Mouse (Mus musculus): ENCODE measurements around the gene Krt33b. TPM values are rescaled to one million over a fixed set of nuclear protein-coding genes. Genes with fewer than 3 reads are reported as not detected.

The Krt33b gene
- polyA plus RNA-seq, 1 experiment = not detected

DNA sequence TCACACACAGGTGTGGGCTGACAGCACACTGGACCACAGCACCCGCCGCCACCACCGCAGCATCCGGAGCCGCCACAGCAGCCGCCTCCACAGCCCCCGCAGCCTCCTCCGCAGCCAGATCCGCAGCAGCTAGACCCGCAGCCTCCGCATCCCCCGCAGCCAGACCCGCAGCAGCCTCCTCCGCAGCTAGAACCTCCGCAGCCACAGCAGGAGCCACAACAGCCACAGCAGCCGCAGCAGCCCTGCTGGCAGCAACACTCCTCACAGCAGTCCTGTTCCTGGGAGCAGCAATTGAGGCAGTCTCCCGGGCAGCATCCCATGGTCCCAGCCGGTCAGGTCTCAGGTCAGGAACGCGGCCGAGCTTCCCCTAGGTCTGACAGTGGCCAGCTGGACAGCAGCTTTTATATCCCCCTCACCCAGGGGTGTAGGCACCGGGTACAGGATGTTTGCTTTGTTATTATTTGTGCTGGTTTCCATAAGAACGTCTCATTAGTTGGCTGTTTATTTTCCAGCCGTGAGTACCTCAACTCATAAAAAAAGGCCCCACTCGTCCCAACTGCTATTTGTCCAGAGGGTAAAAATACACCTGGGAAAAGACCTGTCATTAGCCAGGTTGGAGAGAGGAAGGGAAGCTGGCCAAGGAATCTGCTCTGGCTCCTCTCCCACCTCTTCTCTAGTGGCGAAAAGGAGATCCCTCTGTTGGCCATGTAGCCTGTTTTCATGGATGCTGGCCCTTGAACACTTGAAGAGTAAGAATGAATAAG, 35.9 kb downstream of the Krt33b start, which contains the start of gene Krtap17-1:
Gene Krtap17-1, minus strand, starts transcription at position 375 of the 764 bp plus-strand sequence.
- Histone ChIP-seq H3K36me3 (ENCODE audit: control insufficient read depth, insufficient read depth, low read length) (no peaks in the 10 kb centered on the region), H3K27me3 (replicated peaks; ENCODE audit: control insufficient read depth, insufficient read depth, low read length) (no peaks in the 10 kb centered on the region), H3K27ac (ENCODE audit: insufficient read depth, low read depth, low read length) (no peak within 1 kb of the TSS), H3K4me3 (ENCODE audit: insufficient read depth, low read depth, low read length) (no peak within 1 kb of the TSS), H3K4me1 (ENCODE audit: control insufficient read depth, insufficient read depth, low read length) (no peaks in the 10 kb centered on the region)
- no peak for TF ChIP-seq CTCF (conservative IDR thresholded peaks at IDR 0.05; ENCODE audit: insufficient read depth, insufficient read length, low read depth, low read length)
- TF ChIP-seq POLR2A (IDR thresholded peaks at IDR 0.05; ENCODE audit: low read depth, low read length) = no peak
- no peak for DNase-seq
- 12% methylated on average over 26 of the region's 26 CpGs for WGBS

DNA sequence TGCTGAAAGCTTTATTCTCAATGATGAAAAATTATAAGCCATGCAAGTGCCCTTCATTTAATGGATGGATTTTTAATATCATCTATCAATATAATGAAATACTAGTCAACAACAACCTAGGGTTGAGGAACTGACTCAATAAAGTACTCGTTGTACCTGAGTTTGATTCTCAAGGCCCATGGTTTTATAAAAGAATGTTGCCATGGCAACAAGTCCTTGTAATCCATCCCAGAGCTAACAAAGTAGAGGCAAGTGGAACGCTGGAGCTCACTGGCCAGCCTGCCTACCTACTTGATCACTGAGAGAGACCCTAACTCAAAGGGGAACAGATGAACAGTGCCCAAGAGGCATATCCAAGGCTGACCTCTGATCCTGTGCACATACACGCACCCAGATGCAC, 39.1 kb downstream of the Krt33b start:
- no peak overlapping the region for H3K4me3 ChIP-seq (ENCODE audit: insufficient read depth, low read depth, low read length)
- H3K27me3 ChIP-seq (replicated peaks; ENCODE audit: control insufficient read depth, insufficient read depth, low read length) = no peaks in the 10 kb centered on the region
- TF ChIP-seq POLR2A (IDR thresholded peaks at IDR 0.05; ENCODE audit: low read depth, low read length) = no peak
- H3K4me1 ChIP-seq (ENCODE audit: control insufficient read depth, insufficient read depth, low read length) = no peaks in the 10 kb centered on the region
- WGBS = 83% methylated on average over 3 of the region's 3 CpGs
- no peak for DNase-seq
- H3K27ac ChIP-seq (ENCODE audit: insufficient read depth, low read depth, low read length) = no peak overlapping the region
- no peaks in the 10 kb centered on the region for H3K36me3 ChIP-seq (ENCODE audit: control insufficient read depth, insufficient read depth, low read length)

DNA sequence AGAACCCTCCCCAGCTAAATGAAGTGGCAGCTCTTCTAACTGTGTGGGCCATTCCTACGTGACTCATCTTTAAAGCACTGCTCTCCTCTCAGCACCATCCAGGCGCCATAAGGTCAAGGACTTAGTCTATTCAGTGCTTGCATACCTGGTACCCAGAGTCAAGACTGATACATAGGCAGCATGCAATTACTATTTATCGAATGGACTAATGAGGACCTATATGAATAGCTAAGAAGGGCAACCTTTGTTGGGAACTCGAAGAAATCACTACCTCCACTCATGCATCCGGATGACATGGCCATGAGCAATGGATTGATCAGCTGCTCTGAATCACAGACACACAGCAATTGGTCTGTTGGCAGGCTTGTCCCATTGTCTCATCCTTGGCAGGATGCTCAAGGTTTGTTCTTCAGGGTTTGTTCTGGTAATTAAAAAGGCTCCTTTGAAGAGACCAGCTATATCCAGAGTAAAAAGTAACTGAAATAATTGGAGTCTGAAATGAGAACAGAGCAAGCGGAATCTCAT, 39.7 kb downstream of the Krt33b start:
- H3K4me3 ChIP-seq (ENCODE audit: insufficient read depth, low read depth, low read length) = no peak overlapping the region
- H3K4me1 ChIP-seq (ENCODE audit: control insufficient read depth, insufficient read depth, low read length) = no peaks in the 10 kb centered on the region
- DNase-seq = no peak
- no peak for TF ChIP-seq CTCF (conservative IDR thresholded peaks at IDR 0.05; ENCODE audit: insufficient read depth, insufficient read length, low read depth, low read length)
- no peak for TF ChIP-seq POLR2A (IDR thresholded peaks at IDR 0.05; ENCODE audit: low read depth, low read length)
- no peak overlapping the region for H3K27ac ChIP-seq (ENCODE audit: insufficient read depth, low read depth, low read length)
- H3K36me3 ChIP-seq (ENCODE audit: control insufficient read depth, insufficient read depth, low read length) = no peaks in the 10 kb centered on the region
- 86% methylated on average over 6 of the region's 6 CpGs for WGBS
- H3K27me3 ChIP-seq (replicated peaks; ENCODE audit: control insufficient read depth, insufficient read depth, low read length) = no peaks in the 10 kb centered on the region

DNA sequence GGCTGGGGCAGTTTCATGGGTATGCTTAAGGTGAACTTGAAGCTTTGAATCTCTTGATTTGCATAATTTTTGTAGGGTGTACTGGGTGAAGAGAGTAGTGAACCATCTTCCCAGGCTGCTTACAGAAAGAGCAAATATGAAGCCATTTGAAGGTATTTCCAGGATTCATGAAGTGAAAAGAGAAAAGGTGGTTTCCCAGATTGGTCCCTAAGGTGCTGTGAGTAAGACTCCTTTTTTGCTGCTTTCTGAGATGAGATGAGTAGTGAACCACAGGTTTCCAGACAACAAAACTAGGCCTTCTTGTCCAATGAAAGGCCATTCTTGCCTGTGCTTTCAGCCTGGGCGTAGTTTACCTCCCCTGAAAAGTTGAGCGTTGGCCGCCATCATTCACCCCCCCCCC, 41.1 kb downstream of the Krt33b start:
- no peak for DNase-seq
- no peaks in the 10 kb centered on the region for H3K4me1 ChIP-seq (ENCODE audit: control insufficient read depth, insufficient read depth, low read length)
- H3K27me3 ChIP-seq (replicated peaks; ENCODE audit: control insufficient read depth, insufficient read depth, low read length) = no peaks in the 10 kb centered on the region
- TF ChIP-seq POLR2A (IDR thresholded peaks at IDR 0.05; ENCODE audit: low read depth, low read length) (no peak), CTCF (conservative IDR thresholded peaks at IDR 0.05; ENCODE audit: insufficient read depth, insufficient read length, low read depth, low read length) (no peak)
- H3K27ac ChIP-seq (ENCODE audit: insufficient read depth, low read depth, low read length) = no peak overlapping the region
- no peak overlapping the region for H3K4me3 ChIP-seq (ENCODE audit: insufficient read depth, low read depth, low read length)
- H3K36me3 ChIP-seq (ENCODE audit: control insufficient read depth, insufficient read depth, low read length) = no peaks in the 10 kb centered on the region
- 92% methylated on average over 3 of the region's 3 CpGs for WGBS

DNA sequence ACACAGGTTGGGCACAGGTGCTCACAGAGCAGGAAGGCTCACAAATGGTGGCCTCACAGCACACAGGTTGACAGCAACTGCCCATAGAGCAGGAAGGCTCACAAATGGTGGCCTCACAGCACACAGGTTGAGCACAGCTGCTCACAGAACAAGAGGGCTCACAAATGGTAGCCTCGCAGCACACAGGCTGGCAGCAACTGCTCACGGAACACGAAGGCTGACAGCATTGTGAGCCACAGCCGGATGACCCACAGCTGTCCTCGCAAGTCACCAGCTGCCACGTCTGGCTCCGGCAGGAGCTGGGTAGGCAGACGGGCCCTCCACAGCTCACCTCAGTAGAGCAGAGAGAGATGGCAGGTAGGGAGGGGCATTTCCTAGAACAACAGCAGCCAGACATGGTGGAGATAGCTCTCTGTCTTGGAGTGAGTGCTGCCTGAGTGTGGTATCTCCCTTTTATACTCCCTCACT, 43.5 kb downstream of the Krt33b start, which contains the start of gene Krtap16-1:
Gene Krtap16-1, minus strand, starts transcription at position 418 of the 468 bp plus-strand sequence.
- WGBS = 60% methylated on average over 8 of the region's 8 CpGs
- TF ChIP-seq POLR2A (IDR thresholded peaks at IDR 0.05; ENCODE audit: low read depth, low read length) (no peak), CTCF (conservative IDR thresholded peaks at IDR 0.05; ENCODE audit: insufficient read depth, insufficient read length, low read depth, low read length) (no peak)
- DNase-seq = no peak
- no peaks in the 10 kb centered on the region for H3K4me1 ChIP-seq (ENCODE audit: control insufficient read depth, insufficient read depth, low read length)
- H3K27me3 ChIP-seq (replicated peaks; ENCODE audit: control insufficient read depth, insufficient read depth, low read length) = no peaks in the 10 kb centered on the region
- no peak within 1 kb of the TSS for H3K4me3 ChIP-seq (ENCODE audit: insufficient read depth, low read depth, low read length)
- no peaks in the 10 kb centered on the region for H3K36me3 ChIP-seq (ENCODE audit: control insufficient read depth, insufficient read depth, low read length)
- no peak within 1 kb of the TSS for H3K27ac ChIP-seq (ENCODE audit: insufficient read depth, low read depth, low read length)

DNA sequence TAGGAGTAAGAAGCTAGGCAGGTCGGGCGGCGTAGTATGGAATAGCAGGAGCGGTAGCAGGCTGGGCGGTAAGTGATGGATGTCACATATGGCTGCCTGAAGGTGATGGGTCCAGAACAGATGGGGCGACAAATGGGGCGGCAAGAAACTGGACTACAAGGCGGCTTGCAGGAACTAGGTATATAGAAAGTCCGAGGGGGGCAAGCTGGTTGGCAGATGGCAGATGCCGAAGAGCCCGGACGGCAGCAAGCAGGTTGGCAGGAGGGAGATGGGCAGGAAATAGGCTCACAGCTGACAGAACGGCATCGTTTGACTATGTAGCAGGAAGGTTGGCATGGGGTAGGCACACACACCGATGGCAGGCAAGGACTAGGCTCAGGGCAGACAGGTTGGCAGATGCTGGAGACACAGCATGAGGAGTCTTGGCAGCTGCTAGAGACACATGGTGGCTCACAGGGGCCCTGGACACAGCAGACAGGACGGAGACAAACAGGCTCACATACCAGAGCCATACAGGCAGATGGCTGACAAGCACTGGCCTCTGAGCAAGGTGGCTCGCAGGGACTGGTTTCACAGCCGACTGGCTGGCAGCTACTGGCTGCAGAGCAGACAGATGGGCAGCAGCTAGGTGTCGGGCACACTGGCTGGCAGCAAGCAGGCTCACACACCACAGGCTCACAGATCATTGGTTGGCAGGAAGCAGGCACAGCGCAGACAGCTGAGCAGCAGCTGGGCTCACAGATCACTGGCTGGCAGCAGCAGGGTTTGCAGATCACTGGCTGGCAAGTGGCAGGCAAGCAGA, 44.2 kb downstream of the Krt33b start:
- no peaks in the 10 kb centered on the region for H3K27me3 ChIP-seq (replicated peaks; ENCODE audit: control insufficient read depth, insufficient read depth, low read length)
- no peak overlapping the region for H3K27ac ChIP-seq (ENCODE audit: insufficient read depth, low read depth, low read length)
- no peaks in the 10 kb centered on the region for H3K36me3 ChIP-seq (ENCODE audit: control insufficient read depth, insufficient read depth, low read length)
- no peaks in the 10 kb centered on the region for H3K4me1 ChIP-seq (ENCODE audit: control insufficient read depth, insufficient read depth, low read length)
- no peak for TF ChIP-seq CTCF (conservative IDR thresholded peaks at IDR 0.05; ENCODE audit: insufficient read depth, insufficient read length, low read depth, low read length)
- TF ChIP-seq POLR2A (IDR thresholded peaks at IDR 0.05; ENCODE audit: low read depth, low read length) = no peak
- 64% methylated on average over 20 of the region's 20 CpGs for WGBS
- DNase-seq = no peak
- H3K4me3 ChIP-seq (ENCODE audit: insufficient read depth, low read depth, low read length) = no peak overlapping the region

DNA sequence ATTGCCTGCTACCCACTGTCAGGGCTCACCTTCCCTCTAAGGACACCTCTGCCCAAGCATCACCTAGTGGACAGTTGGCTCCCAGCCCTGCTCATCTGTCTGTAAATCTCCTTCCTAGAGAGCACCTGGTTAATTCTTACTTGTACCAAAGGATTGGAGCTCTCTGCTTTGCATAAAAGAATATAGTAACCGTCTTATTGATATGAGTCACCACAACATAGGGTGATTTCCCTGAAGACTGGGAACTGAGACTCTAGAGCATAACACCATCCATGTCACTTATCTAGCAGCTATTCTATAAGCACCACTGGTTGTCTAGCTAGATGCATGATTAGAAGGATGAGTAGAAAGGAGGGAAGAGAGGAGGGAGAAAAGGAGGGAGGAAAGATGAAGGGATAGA, 46.2 kb downstream of the Krt33b start:
- H3K4me3 ChIP-seq (ENCODE audit: insufficient read depth, low read depth, low read length) = no peak overlapping the region
- TF ChIP-seq POLR2A (IDR thresholded peaks at IDR 0.05; ENCODE audit: low read depth, low read length) (no peak), CTCF (conservative IDR thresholded peaks at IDR 0.05; ENCODE audit: insufficient read depth, insufficient read length, low read depth, low read length) (no peak)
- DNase-seq = no peak
- no peak overlapping the region for H3K27ac ChIP-seq (ENCODE audit: insufficient read depth, low read depth, low read length)
- 85% methylated on average over 1 of the region's 1 CpGs for WGBS
- no peaks in the 10 kb centered on the region for H3K4me1 ChIP-seq (ENCODE audit: control insufficient read depth, insufficient read depth, low read length)
- no peaks in the 10 kb centered on the region for H3K36me3 ChIP-seq (ENCODE audit: control insufficient read depth, insufficient read depth, low read length)
- H3K27me3 ChIP-seq (replicated peaks; ENCODE audit: control insufficient read depth, insufficient read depth, low read length) = no peaks in the 10 kb centered on the region
